Mouse (Mus musculus) embryonic fibroblast, embryonic 13.5 days (primary cell): ENCODE measurements around the gene Slc25a28.

ENCODE experiments used
- CTCF ChIP-seq: IDR thresholded peaks from 2 replicates; pipeline ENCODE4 v1.5.1; 2011; ENCODE audit warnings: mild to moderate bottlenecking, control low read depth, low read length, moderate library complexity, borderline replicate concordance; ENCODE audit not compliant: insufficient read depth
- POLR2A ChIP-seq: IDR thresholded peaks from 2 replicates; pipeline ENCODE4 v1.6.1; 2011; ENCODE audit warnings: low read depth, mild to moderate bottlenecking, control low read depth, low read length, moderate library complexity

GRCm38 (mm10) chr19:43724194-43724593 lies 49.5 kb upstream of the Slc25a28 start:
- TF ChIP-seq POLR2A, result no peak
- TF ChIP-seq CTCF, result no peak
